Mouse (Mus musculus): ENCODE measurements around the gene Adamtsl1. TPM values are rescaled to one million over a fixed set of nuclear protein-coding genes. Genes with fewer than 3 reads are reported as not detected.

Gene Adamtsl1
- polyA plus RNA-seq, 2 experiments, result 0.11 to 0.23 TPM

GRCm38 (mm10) chr4:86428091-86428745 is 914.2 kb downstream of the Adamtsl1 start:
- H3K9ac ChIP-seq (replicated peaks), result no peak overlapping the region
- 43% methylated on average over 6 of the region's 6 CpGs for WGBS (ENCODE audit: insufficient replicate concordance)
- no peak overlapping the region for H3K4me3 ChIP-seq (ENCODE audit: insufficient read depth in 1 of 2, low read depth in 2 of 2, low read length in 2 of 2)
- peaks cover 0 to 6% of the 10 kb centered on the region in 2 experiments; a peak in 1 of 4 replicates for H3K4me1 ChIP-seq (replicated peaks; ENCODE audit: control insufficient read depth in 2 of 2, insufficient read depth in 2 of 2, low read length in 1 of 2)
- no peak overlapping the region for H3K27ac ChIP-seq
- H3K36me3 ChIP-seq (replicated peaks; ENCODE audit: control insufficient read depth, insufficient read depth, low read depth), result no peaks in the 10 kb centered on the region
- no peak overlapping the region for H3K4me2 ChIP-seq (ENCODE audit: low read depth)
- no peaks in the 10 kb centered on the region for H3K27me3 ChIP-seq (ENCODE audit: control insufficient read depth, insufficient read depth, low read length)
- no peaks in the 10 kb centered on the region for H3K9me3 ChIP-seq (ENCODE audit: control insufficient read depth, low read length)
- ATAC-seq (ENCODE audit: insufficient read depth) (no peak), DNase-seq (ENCODE audit: low read depth in 3 of 3, low spot score in 3 of 3) (no peak)
- TF ChIP-seq CTCF (IDR thresholded peaks at IDR 0.05; ENCODE audit: low read depth), result no peak
- TF ChIP-seq EP300 (IDR thresholded peaks at IDR 0.05; ENCODE audit: low read depth), result no peak

GRCm38 (mm10) chr4:86435631-86436030 is 921.7 kb downstream of the Adamtsl1 start:
- H3K36me3 ChIP-seq (replicated peaks; ENCODE audit: control insufficient read depth, insufficient read depth, low read depth), result no peaks in the 10 kb centered on the region
- no peak overlapping the region for H3K27ac ChIP-seq
- no peak overlapping the region for H3K4me2 ChIP-seq (ENCODE audit: low read depth)
- no peak for DNase-seq (ENCODE audit: low read depth in 3 of 3, low spot score in 3 of 3)
- WGBS (ENCODE audit: insufficient replicate concordance), result 59% methylated on average over 3 of the region's 3 CpGs
- no peaks in the 10 kb centered on the region for H3K9me3 ChIP-seq (ENCODE audit: control insufficient read depth, low read length)
- TF ChIP-seq EP300 (IDR thresholded peaks at IDR 0.05; ENCODE audit: low read depth), result no peak
- TF ChIP-seq CTCF (IDR thresholded peaks at IDR 0.05; ENCODE audit: low read depth), result no peak
- no peak overlapping the region for H3K9ac ChIP-seq (replicated peaks)
- H3K4me3 ChIP-seq (ENCODE audit: insufficient read depth in 1 of 2, low read depth in 2 of 2, low read length in 2 of 2), result no peak overlapping the region
- no peaks in the 10 kb centered on the region for H3K27me3 ChIP-seq (ENCODE audit: control insufficient read depth, insufficient read depth, low read length)
- H3K4me1 ChIP-seq (replicated peaks; ENCODE audit: control insufficient read depth in 2 of 2, insufficient read depth in 2 of 2, low read length in 1 of 2), result peaks cover 0 to 9% of the 10 kb centered on the region in 2 experiments; a peak in 2 of 4 replicates
- ATAC-seq (ENCODE audit: insufficient read depth), result no peak

- no peak overlapping the region for H3K9ac ChIP-seq (replicated peaks)
- no peak for TF ChIP-seq CTCF (IDR thresholded peaks at IDR 0.05; ENCODE audit: low read depth)
- no peak for TF ChIP-seq EP300 (IDR thresholded peaks at IDR 0.05; ENCODE audit: low read depth)
- ATAC-seq (ENCODE audit: insufficient read depth) (peak; percentile 83), DNase-seq (ENCODE audit: low read depth in 3 of 3, low spot score in 3 of 3) (peak; percentile 19 to 33 (median 20))
- no peak overlapping the region for H3K4me2 ChIP-seq (ENCODE audit: low read depth)
- H3K36me3 ChIP-seq (replicated peaks; ENCODE audit: control insufficient read depth, insufficient read depth, low read depth), result no peaks in the 10 kb centered on the region
- H3K4me1 ChIP-seq (replicated peaks; ENCODE audit: control insufficient read depth in 2 of 2, insufficient read depth in 2 of 2, low read length in 1 of 2), result peaks cover 0 to 9% of the 10 kb centered on the region in 2 experiments; a peak in 2 of 4 replicates
- WGBS (ENCODE audit: insufficient replicate concordance), result 67% methylated on average over 3 of the region's 3 CpGs
- no peak overlapping the region for H3K27ac ChIP-seq
- H3K4me3 ChIP-seq (ENCODE audit: insufficient read depth in 1 of 2, low read depth in 2 of 2, low read length in 2 of 2), result no peak overlapping the region
- H3K9me3 ChIP-seq (ENCODE audit: control insufficient read depth, low read length), result no peaks in the 10 kb centered on the region
- no peaks in the 10 kb centered on the region for H3K27me3 ChIP-seq (ENCODE audit: control insufficient read depth, insufficient read depth, low read length)
Observed at GRCm38 (mm10) chr4:86436336-86436735, 922.4 kb downstream of the Adamtsl1 start.

- no peak for TF ChIP-seq CTCF (IDR thresholded peaks at IDR 0.05; ENCODE audit: low read depth)
- Histone ChIP-seq H3K36me3 (replicated peaks; ENCODE audit: control insufficient read depth, insufficient read depth, low read depth) (no peaks in the 10 kb centered on the region), H3K9me3 (ENCODE audit: control insufficient read depth, low read length) (no peaks in the 10 kb centered on the region), H3K4me3 (ENCODE audit: insufficient read depth in 1 of 2, low read depth in 2 of 2, low read length in 2 of 2) (no peak overlapping the region), H3K9ac (replicated peaks) (no peak overlapping the region), H3K27ac (no peak overlapping the region), H3K27me3 (ENCODE audit: control insufficient read depth, insufficient read depth, low read length) (no peaks in the 10 kb centered on the region), H3K4me1 (replicated peaks; ENCODE audit: control insufficient read depth in 2 of 2, insufficient read depth in 2 of 2, low read length in 1 of 2) (no peaks in the 10 kb centered on the region), H3K4me2 (ENCODE audit: low read depth) (no peak overlapping the region)
- WGBS (ENCODE audit: insufficient replicate concordance), result 61% methylated on average over 3 of the region's 3 CpGs
- no peak for DNase-seq (ENCODE audit: low read depth in 3 of 3, low spot score in 3 of 3)
- no peak for ATAC-seq (ENCODE audit: insufficient read depth)
Observed at GRCm38 (mm10) chr4:86450468-86450867, 936.5 kb downstream of the Adamtsl1 start.

- no peak for ATAC-seq (ENCODE audit: insufficient read depth)
- no peaks in the 10 kb centered on the region for H3K9me3 ChIP-seq (ENCODE audit: control insufficient read depth, low read length)
Observed at GRCm38 (mm10) chr4:86464808-86465207, 950.8 kb downstream of the Adamtsl1 start.

More at GRCm38 (mm10) chr4:86464808-86465207, 950.8 kb downstream of the Adamtsl1 start:
- no peak for DNase-seq (ENCODE audit: low read depth in 3 of 3, low spot score in 3 of 3)
- Histone ChIP-seq H3K4me2 (ENCODE audit: low read depth) (no peak overlapping the region), H3K4me3 (ENCODE audit: insufficient read depth in 1 of 2, low read depth in 2 of 2, low read length in 2 of 2) (no peak overlapping the region), H3K9ac (replicated peaks) (no peak overlapping the region), H3K27ac (no peak overlapping the region), H3K27me3 (ENCODE audit: control insufficient read depth, insufficient read depth, low read length) (no peaks in the 10 kb centered on the region), H3K4me1 (replicated peaks; ENCODE audit: control insufficient read depth in 2 of 2, insufficient read depth in 2 of 2, low read length in 1 of 2) (no peaks in the 10 kb centered on the region), H3K36me3 (replicated peaks; ENCODE audit: control insufficient read depth, insufficient read depth, low read depth) (no peaks in the 10 kb centered on the region)
- no peak for TF ChIP-seq EP300 (IDR thresholded peaks at IDR 0.05; ENCODE audit: low read depth)
- no peak for TF ChIP-seq CTCF (IDR thresholded peaks at IDR 0.05; ENCODE audit: low read depth)
- 87% methylated on average over 5 of the region's 5 CpGs for WGBS (ENCODE audit: insufficient replicate concordance)
